Mouse (Mus musculus) midbrain, embryonic 12.5 days (tissue): ENCODE data around the gene Furin. TPM values are rescaled to one million over a fixed set of nuclear protein-coding genes. Genes with fewer than 3 reads are reported as not detected.
"Not testable (repeated sequence)": the region's sequence is repeated elsewhere in the genome, so short reads cannot be mapped to it uniquely, and the experiment has no call there.

Experiments used
- ATAC-seq: fragments of 200-750 bp; cut with Nextera tagmentation; 2 replicates; pipeline ENCODE4 v1.8.0; 2017; ENCODE audit warnings: low read depth, moderate TSS enrichment, moderate library complexity; ENCODE audit not compliant: low FRiP score
- H3K27ac ChIP-seq: fragments of 300-500 bp; sonication (generic); replicated peaks from 2 replicates; pipeline ENCODE4 v1.5.1; 2016; ENCODE audit warnings: mild to moderate bottlenecking
- H3K27me3 ChIP-seq: fragments of 300-500 bp; sonication (generic); 2 replicates; pipeline ENCODE4 v1.6.1; 2016; ENCODE audit warnings: mild to moderate bottlenecking
- H3K36me3 ChIP-seq: fragments of 300-500 bp; sonication (generic); 2 replicates; pipeline ENCODE4 v1.6.1; 2016
- H3K4me1 ChIP-seq: fragments of 300-500 bp; sonication (generic); 2 replicates; pipeline ENCODE4 v1.6.1; 2016
- H3K4me2 ChIP-seq: fragments of 300-500 bp; sonication (generic); replicated peaks from 2 replicates; pipeline ENCODE4 v1.6.1; 2016; ENCODE audit warnings: mild to moderate bottlenecking, moderate library complexity
- H3K4me3 ChIP-seq: fragments of 300-500 bp; sonication (generic); 2 replicates; pipeline ENCODE4 v1.5.1; 2016; ENCODE audit warnings: mild to moderate bottlenecking
- H3K9ac ChIP-seq: fragments of 300-500 bp; sonication (generic); replicated peaks from 2 replicates; pipeline ENCODE4 v1.6.1; 2016; ENCODE audit warnings: mild to moderate bottlenecking, moderate library complexity
- H3K9me3 ChIP-seq: fragments of 300-500 bp; sonication (generic); 2 replicates; pipeline ENCODE4 v1.6.1; 2016; ENCODE audit warnings: mild to moderate bottlenecking
- WGBS: fragments of 180-500 bp; shearing (Covaris S2); methylation state at CpG from one replicate; pipeline ENCODE4 v1.1.7; 2016; 5-methylcytosine and 5-hydroxymethylcytosine counted together
- polyA plus RNA-seq: library from polyadenylated mRNA; unstranded; fragments of >200 nt; fragmentation: Nextera tagmentation; extraction: Ambion mirVana; gene quantifications from 2 replicates; pipeline ENCODE4 v1.2.1, GENCODE M21; 2016

Gene Furin
- polyA plus RNA-seq, 1 experiment from 2014 or later, result 5.6 TPM

- Histone ChIP-seq H3K27me3 (no peaks in the 10 kb centered on the region; the same call in 1 of the 2 replicates), H3K9me3 (no peaks in the 10 kb centered on the region), H3K4me1 (peaks cover 20% of the 10 kb centered on the region), H3K27ac (no peak overlapping the region), H3K4me2 (no peak overlapping the region), H3K4me3 (no peak overlapping the region), H3K9ac (no peak overlapping the region), H3K36me3 (peaks cover 38% of the 10 kb centered on the region)
- ATAC-seq, result no peak
- WGBS, result 85% methylated on average over 9 of the region's 9 CpGs
Measured at GRCm38 (mm10) chr7:80397986-80398385, 7.2 kb downstream of the Furin start.

GRCm38 (mm10) chr7:80396427-80396826 lies 8.8 kb downstream of the Furin start:
- H3K27me3 ChIP-seq, H3K9ac ChIP-seq, H3K4me2 ChIP-seq, H3K4me3 ChIP-seq, H3K9me3 ChIP-seq, H3K27ac ChIP-seq, ATAC-seq: not testable (repeated sequence)
- Histone ChIP-seq H3K4me1 (peaks cover 15% of the 10 kb centered on the region), H3K36me3 (peaks cover 54% of the 10 kb centered on the region)
- 93% methylated on average over 4 of the region's 4 CpGs for WGBS

GRCm38 (mm10) chr7:80394600-80394999 lies 10.6 kb downstream of the Furin start:
- no peaks in the 10 kb centered on the region; the same call in 1 of the 2 replicates for H3K4me1 ChIP-seq
- H3K9ac ChIP-seq, result no peak overlapping the region
- no peak overlapping the region for H3K4me3 ChIP-seq
- no peaks in the 10 kb centered on the region for H3K27me3 ChIP-seq
- H3K27ac ChIP-seq, result no peak overlapping the region
- WGBS, result 89% methylated on average over 4 of the region's 4 CpGs
- ATAC-seq, result no peak
- H3K4me2 ChIP-seq, result no peak overlapping the region
- H3K9me3 ChIP-seq, result no peaks in the 10 kb centered on the region
- peaks cover 66% of the 10 kb centered on the region for H3K36me3 ChIP-seq

- peaks cover 62% of the 10 kb centered on the region for H3K36me3 ChIP-seq
- no peak overlapping the region for H3K27ac ChIP-seq
- H3K9me3 ChIP-seq, result no peaks in the 10 kb centered on the region
- ATAC-seq, result no peak
- 95% methylated on average over 15 of the region's 15 CpGs for WGBS
- no peak overlapping the region for H3K9ac ChIP-seq
- no peak overlapping the region for H3K4me2 ChIP-seq
- H3K4me3 ChIP-seq, result no peak overlapping the region
- H3K27me3 ChIP-seq, result peaks cover 11% of the 10 kb centered on the region
- H3K4me1 ChIP-seq, result peaks cover 17% of the 10 kb centered on the region
Measured at GRCm38 (mm10) chr7:80392119-80392518, 13.1 kb downstream of the Furin start.

GRCm38 (mm10) chr7:80387633-80388543 lies 17.3 kb downstream of the Furin start, which contains the start of gene Fes:
Gene Fes (minus strand): TSS chr7:80387946.
- H3K9ac ChIP-seq, result peak within 1 kb of the TSS; percentile 51
- H3K4me1 ChIP-seq, result peaks cover 25% of the 10 kb centered on the region
- no peaks in the 10 kb centered on the region for H3K9me3 ChIP-seq
- peaks cover 20% of the 10 kb centered on the region for H3K27me3 ChIP-seq
- ATAC-seq, result no peak
- H3K4me2 ChIP-seq, result peak within 1 kb of the TSS; percentile 49
- H3K27ac ChIP-seq, result peak within 1 kb of the TSS; percentile 52; the same call in 1 of the 2 replicates
- WGBS, result 10% methylated on average over 33 of the region's 33 CpGs
- peaks cover 27% of the 10 kb centered on the region for H3K36me3 ChIP-seq
- H3K4me3 ChIP-seq, result peak within 1 kb of the TSS; percentile 25

- peaks cover 25% of the 10 kb centered on the region for H3K4me1 ChIP-seq
- H3K27ac ChIP-seq, result peak overlapping the region; percentile 52; the same call in 1 of the 2 replicates
- H3K9ac ChIP-seq, result peak overlapping the region; percentile 51; the same call in 1 of the 2 replicates
- peaks cover 27% of the 10 kb centered on the region for H3K27me3 ChIP-seq
- H3K4me3 ChIP-seq, result peak overlapping the region; percentile 25; the same call in 1 of the 2 replicates
- ATAC-seq, result no peak
- WGBS, result 30% methylated on average over 17 of the region's 17 CpGs
- H3K36me3 ChIP-seq, result peaks cover 20% of the 10 kb centered on the region
- H3K4me2 ChIP-seq, result peak overlapping the region; percentile 49
- no peaks in the 10 kb centered on the region for H3K9me3 ChIP-seq
Measured at GRCm38 (mm10) chr7:80387033-80387632, 18.1 kb downstream of the Furin start.

GRCm38 (mm10) chr7:80386235-80386930 lies 18.9 kb downstream of the Furin start:
- no peak overlapping the region for H3K9ac ChIP-seq
- H3K36me3 ChIP-seq, result peaks cover 12% of the 10 kb centered on the region
- ATAC-seq, result peak; percentile 76
- H3K4me3 ChIP-seq, result 0 out of 2 replicates have a peak overlapping the region, but pooled peaks have one; percentile 4
- WGBS, result 32% methylated on average over 17 of the region's 18 CpGs
- no peaks in the 10 kb centered on the region for H3K9me3 ChIP-seq
- H3K27me3 ChIP-seq, result peaks cover 30% of the 10 kb centered on the region
- no peak overlapping the region for H3K27ac ChIP-seq
- H3K4me2 ChIP-seq, result peak overlapping the region; percentile 49
- H3K4me1 ChIP-seq, result peaks cover 25% of the 10 kb centered on the region

- H3K36me3 ChIP-seq, result no peaks in the 10 kb centered on the region
- H3K27ac ChIP-seq, result no peak overlapping the region
- H3K9ac ChIP-seq, result no peak overlapping the region
- no peak overlapping the region for H3K4me3 ChIP-seq
- peaks cover 27% of the 10 kb centered on the region for H3K27me3 ChIP-seq
- no peaks in the 10 kb centered on the region for H3K9me3 ChIP-seq
- H3K4me2 ChIP-seq, result no peak overlapping the region
- ATAC-seq, result no peak
- H3K4me1 ChIP-seq, result peaks cover 16% of the 10 kb centered on the region
- 64% methylated on average over 11 of the region's 11 CpGs for WGBS
Measured at GRCm38 (mm10) chr7:80382919-80383318, 22.3 kb downstream of the Furin start.

GRCm38 (mm10) chr7:80379531-80379930 lies 25.7 kb downstream of the Furin start:
- H3K4me1 ChIP-seq, result no peaks in the 10 kb centered on the region; the same call in 1 of the 2 replicates
- H3K4me3 ChIP-seq, result no peak overlapping the region
- no peak for ATAC-seq
- WGBS, result 62% methylated on average over 13 of the region's 13 CpGs
- no peak overlapping the region for H3K9ac ChIP-seq
- H3K36me3 ChIP-seq, result no peaks in the 10 kb centered on the region
- no peak overlapping the region for H3K4me2 ChIP-seq
- no peak overlapping the region for H3K27ac ChIP-seq
- no peaks in the 10 kb centered on the region for H3K9me3 ChIP-seq
- H3K27me3 ChIP-seq, result peaks cover 12% of the 10 kb centered on the region

GRCm38 (mm10) chr7:80377471-80377870 lies 27.8 kb downstream of the Furin start:
- Histone ChIP-seq H3K9me3 (no peaks in the 10 kb centered on the region), H3K4me3 (no peak overlapping the region), H3K36me3 (no peaks in the 10 kb centered on the region), H3K4me2 (no peak overlapping the region), H3K27me3 (peaks cover 12% of the 10 kb centered on the region), H3K27ac (no peak overlapping the region), H3K9ac (no peak overlapping the region), H3K4me1 (no peaks in the 10 kb centered on the region; the same call in 1 of the 2 replicates)
- ATAC-seq, result no peak
- 37% methylated on average over 6 of the region's 6 CpGs for WGBS

- Histone ChIP-seq H3K4me1 (no peaks in the 10 kb centered on the region; the same call in 1 of the 2 replicates), H3K4me2 (no peak overlapping the region), H3K36me3 (no peaks in the 10 kb centered on the region), H3K9ac (no peak overlapping the region), H3K4me3 (no peak overlapping the region), H3K27me3 (0 out of 2 replicates have a peak, but pooled peaks cover 6% of the 10 kb centered on the region), H3K9me3 (no peaks in the 10 kb centered on the region), H3K27ac (no peak overlapping the region)
- 56% methylated on average over 10 of the region's 10 CpGs for WGBS
- no peak for ATAC-seq
Measured at GRCm38 (mm10) chr7:80376192-80376591, 29.0 kb downstream of the Furin start.
